Mouse (Mus musculus): ENCODE data around the gene Tpgs1.

The Tpgs1 gene

DNA sequence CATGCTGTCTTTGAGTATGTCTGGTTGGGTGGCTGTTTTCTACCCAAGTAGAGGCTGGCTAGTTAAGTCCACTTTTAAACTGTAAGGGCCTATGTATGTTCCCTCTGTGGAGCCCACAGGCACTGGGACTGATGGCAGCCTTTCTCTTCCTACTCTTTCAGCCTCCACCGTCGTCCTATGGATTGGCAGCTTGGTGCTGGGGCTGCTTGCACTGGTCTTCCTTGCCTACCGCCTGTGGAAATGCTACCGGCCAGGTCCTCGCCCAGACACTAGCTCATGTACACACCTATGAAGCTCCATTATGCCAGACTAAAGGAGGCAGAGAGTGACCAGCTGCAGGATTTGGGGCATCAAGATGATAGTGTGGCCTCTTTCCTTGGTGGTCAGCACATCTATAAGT, 1.1 kb upstream of the Tpgs1 start:
- no peak for DNase-seq (ENCODE audit: low spot score in 2 of 2)

DNA sequence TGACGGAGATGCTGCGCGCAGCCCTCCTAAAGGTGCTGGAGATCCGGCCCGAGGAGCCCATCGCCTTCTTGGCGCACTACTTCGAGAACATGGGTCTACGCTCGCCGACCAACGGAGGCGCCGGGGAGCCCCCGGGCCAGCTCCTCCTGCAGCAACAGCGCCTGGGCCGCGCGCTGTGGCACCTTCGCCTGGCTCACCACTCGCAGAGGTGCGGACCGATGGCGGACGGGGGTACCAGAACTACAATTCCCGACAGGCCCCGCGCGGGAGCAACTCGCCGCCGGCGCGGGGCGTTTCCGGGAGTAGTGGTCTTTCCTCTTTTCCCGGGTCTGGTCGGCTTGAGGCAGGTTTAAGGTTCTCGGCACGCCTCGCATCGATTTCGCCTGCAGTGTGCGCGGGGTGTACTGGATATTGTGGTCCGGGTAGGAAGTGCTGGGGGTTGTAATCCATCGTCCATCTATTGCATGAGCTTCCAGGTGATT, 448 bp downstream of the Tpgs1 start:
- DNase-seq (ENCODE audit: low spot score in 2 of 2): peak; percentile 66 to 86

DNA sequence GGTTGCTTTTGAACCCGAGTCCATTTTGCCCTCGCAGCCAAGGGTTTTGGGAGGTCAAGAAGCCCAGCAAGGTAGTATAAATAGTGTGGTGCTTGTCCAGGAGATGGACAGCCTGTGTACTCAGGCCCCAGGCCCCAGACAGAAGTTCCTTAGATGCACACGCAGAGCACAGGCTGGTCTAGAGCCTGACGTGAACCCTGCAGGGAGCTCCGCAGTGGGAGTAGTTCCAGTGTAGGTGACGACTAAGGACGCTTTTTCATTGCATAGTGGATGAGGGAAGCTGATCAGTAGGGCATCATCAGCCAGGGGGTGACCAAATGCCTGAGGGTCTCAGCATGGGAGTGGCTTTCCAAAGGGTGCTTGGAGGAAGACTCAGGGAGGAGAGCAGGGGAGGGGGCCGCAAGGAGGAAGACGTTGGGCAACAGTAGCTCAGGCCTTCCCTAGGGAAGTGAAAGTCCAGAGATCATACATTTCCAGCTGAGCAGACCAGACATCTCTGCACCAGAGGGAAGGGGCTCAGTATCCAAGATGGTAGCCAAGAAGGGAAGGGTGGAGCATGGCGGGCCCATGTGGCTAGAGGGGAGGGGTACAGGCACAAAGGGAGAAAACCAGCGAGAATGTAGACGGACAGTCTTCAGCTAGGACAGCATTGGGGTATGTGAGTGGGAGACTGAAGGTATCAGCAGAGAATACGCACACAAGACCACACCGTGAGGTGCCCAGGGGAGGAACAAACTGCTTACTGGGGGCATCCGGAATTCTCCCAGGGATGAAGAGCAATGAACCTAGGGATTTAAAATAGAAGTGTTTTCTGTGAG, 1.1 kb downstream of the Tpgs1 start:
- DNase-seq (ENCODE audit: low spot score in 2 of 2): no peak

DNA sequence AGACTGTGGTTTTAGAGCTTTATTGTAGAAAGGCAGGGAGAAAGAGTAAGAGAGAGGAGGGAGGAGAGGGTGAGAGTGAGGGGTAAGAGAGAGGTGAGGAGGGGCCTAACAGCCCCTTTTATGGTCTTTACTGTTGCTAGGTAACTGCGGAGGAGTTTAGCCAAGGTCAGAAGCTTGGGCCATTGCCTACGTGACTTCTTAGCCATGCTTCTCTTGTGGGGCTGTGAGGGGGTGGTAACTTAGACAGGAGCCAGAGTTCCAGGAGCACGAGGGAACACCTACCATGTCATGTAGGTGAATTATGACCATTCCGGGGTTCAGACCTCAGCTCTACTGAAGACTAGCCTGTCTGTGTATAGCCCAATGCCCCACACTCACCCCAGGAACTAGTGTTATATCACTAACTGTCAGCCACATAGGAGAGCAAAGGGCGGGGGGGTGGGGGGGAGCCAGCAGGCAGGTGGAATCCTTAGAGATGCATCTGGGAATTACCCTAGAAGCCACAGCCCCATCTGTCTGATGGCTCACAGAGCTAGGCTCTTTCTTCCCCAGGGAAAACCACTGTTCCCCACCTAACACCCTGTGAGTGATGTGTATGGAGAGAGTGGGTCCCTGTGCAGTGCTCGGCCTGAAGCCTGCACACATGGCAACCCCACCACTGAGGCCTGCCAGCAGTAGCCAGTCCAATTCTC, 2.4 kb downstream of the Tpgs1 start:
- DNase-seq (ENCODE audit: low spot score in 2 of 2): no peak

DNA sequence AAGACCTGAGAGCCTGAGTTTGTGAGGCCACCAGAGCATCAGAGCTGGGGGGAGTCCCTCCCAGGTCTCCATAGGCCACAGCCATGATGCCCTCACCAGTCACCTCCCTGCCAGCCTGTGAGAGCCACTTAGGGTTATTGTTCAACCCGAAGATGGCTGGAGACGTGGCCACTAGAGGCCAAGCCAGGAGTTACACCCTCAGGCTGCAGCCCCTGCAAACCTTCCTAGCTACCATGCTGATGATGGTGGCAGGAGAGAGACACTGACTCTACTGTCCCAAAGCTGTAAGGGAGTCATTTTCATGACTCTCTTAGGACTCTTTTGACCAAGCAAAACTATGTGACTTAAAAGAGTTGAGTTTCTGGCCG, 2.9 kb downstream of the Tpgs1 start:
- no peak for DNase-seq (ENCODE audit: low spot score in 2 of 2)

DNA sequence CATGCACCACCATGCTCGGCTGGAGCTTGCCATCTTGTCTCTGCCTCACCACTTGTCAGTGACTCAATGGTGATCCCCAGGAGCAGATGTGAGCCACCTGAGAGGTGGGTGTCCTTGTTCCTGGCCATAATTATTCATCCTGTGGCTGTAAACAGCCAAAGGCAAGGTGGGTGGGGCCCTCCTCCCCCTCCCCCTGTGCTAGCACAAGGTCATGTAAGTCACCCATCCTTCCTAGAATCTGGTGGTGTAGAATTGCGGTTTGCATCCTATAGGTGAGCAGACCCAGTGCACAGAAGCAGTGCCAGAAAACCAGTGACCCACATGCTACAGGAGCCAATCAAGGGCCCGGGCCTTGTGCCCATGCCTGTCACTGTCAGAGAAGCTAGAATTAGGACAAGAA, 3.9 kb downstream of the Tpgs1 start:
- DNase-seq (ENCODE audit: low spot score in 2 of 2): no peak

DNA sequence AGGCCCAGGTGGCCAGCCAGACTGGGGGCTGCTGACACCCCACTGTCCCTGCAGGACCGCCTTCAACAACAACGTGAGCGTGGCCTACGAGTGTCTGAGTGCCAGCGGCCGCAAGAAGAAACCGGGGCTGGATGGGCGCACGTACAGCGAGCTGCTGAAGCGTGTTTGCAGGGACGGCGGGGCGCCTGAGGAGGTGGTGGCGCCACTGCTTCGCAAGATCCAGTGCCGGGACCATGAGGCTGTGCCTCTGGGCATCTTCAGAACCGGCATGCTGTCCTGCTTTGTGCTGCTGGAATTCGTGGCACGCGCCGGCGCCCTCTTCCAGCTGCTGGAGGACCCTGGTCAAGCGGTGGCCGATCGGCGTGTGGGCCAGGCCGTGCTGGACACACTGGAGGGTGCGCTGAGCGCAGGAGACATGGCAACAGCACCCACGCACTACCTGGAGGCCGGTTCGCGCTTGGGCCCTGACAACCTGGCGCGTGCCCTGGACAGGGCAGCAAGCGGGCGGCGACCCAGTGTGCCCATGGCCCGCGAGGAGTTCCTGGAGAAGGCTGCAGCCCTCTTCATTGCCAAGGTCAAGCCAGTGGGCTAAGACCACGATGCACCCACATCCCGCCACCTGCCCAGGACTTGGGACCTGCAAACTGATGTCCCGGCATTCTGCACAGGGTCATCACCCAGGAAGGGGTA, 6.3 kb downstream of the Tpgs1 start:
- DNase-seq (ENCODE audit: low spot score in 2 of 2): no peak

DNA sequence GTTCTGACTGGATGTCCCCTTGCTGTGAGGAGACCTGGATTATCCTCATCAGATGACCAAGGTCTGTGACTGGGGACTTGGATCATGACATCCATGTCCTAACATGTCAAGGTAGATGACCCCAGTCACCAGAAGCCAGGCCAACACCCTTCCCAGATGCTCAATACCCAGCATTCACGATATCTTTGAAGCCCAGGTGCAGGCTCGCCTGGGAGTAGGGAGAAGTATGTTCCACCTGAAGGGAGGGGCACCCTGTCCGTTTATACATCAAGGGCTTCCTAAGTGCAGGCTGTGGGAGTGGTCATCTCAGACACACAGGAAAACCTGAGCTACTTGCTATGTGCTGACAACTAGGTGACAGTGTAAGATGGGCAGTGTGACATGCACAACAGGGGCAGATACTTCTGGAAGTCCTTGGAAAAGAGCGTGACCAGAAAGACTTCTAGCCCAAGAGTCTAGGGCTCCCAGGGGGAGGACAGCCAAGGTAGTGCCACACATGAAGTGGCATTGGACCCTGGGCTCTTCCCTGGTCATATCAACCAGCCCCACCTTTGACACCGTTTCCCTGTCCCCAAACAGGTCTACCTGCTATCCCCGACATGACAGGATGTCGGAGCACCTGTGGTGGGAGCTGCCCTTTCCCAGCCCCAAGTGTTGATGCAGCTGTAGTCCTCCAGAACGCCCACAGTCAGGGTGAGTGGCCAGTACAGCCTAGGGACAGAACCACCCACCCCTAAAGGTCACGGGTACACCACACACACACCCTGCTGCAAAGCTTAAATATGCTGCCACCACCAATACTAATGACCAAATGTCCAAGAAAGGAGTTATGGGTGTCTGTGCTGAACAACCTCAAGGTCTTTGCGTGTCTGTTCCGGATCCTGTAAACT, 11.7 kb downstream of the Tpgs1 start:
- DNase-seq (ENCODE audit: low spot score in 2 of 2): peak in 1 of 2 experiments; percentile 72

DNA sequence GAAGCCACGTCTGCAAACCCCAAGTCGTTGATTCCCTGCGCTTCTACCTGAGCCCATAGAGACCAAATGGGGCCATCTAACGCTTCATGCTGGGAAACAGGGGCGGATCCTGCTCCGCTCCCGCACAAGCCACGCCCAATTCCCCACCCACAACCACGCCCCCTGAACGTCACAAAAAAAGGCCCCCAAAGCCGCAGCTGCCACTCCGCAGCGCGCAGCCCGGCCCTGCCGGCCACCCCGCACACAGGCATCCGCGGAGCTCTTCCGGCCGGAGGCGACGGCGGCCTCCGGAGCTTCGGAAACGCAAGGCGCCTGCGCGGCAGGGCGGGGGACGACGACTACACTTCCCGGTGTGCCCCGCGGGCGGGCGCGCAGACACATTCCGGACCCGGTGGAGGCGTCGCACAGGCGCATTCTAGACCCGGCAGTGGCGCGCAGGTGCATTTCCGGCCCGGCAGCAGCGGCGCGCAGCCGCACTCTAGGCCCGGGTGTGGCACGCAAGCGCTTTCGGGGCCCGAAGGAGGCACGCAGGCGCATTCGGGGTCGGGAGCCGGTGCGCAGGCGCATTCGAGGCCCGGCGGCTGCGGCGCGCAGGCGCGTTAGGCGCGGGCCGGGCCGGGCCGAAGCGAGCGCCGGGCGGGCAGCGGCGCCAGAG, 12.5 kb downstream of the Tpgs1 start, which contains the start of gene Cdc34:
TSS of gene Cdc34 (plus strand) at position 605 of the 655 bp plus-strand sequence.
- peak; percentile 98 to 100 for DNase-seq (ENCODE audit: low spot score in 2 of 2)

DNA sequence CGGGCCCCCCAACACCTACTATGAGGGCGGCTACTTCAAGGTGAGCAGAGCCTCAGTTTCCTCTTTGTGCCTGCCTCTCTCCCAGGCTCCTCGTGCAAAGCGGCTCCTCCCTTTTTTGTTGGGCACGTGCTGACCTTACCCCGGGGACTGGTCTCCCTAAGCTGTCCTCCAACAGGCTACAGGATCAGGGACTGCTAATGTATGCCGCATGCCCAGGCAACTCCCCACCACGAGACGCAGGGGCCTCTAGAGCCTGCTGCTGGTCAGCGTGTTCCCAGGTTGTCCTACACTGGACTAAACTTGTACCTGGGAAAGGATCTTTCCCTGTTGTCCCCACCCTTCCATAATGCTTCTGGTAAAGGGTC, 13.4 kb downstream of the Tpgs1 start:
- peak; percentile 49 to 75 for DNase-seq (ENCODE audit: low spot score in 2 of 2)

DNA sequence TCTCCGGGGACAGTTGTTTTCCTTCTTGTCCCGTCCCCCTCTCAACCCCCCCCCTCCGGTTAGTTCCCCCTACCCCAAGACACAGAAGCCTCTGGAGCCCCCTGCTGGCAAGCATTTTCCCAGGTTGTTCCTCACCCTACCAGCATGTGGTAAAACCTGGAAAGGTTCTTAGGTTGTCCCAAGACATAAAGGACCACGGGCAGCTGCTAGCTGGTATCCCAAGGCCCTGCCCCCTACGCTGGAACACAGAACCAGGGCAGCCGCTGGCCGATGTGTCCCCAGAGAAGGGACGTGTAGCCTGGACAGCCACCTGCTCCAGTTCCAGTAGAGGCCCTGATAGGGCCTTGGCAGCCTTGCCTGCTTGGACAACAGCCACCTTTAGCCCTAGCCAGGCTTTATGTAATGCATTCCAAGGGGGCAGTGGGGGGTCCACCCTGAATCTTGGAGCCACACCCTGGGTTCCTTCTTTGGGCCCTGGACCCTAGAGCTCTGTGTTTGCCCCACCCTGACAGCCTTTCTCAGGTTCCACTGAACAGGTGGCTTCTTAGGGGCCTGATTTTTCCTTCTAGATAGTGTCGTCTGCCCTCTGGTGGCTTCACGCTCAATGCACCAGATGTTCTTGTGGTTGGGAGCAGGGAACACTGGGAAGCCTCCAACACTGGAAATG, 13.9 kb downstream of the Tpgs1 start:
- DNase-seq (ENCODE audit: low spot score in 2 of 2): peak; percentile 70 to 86

DNA sequence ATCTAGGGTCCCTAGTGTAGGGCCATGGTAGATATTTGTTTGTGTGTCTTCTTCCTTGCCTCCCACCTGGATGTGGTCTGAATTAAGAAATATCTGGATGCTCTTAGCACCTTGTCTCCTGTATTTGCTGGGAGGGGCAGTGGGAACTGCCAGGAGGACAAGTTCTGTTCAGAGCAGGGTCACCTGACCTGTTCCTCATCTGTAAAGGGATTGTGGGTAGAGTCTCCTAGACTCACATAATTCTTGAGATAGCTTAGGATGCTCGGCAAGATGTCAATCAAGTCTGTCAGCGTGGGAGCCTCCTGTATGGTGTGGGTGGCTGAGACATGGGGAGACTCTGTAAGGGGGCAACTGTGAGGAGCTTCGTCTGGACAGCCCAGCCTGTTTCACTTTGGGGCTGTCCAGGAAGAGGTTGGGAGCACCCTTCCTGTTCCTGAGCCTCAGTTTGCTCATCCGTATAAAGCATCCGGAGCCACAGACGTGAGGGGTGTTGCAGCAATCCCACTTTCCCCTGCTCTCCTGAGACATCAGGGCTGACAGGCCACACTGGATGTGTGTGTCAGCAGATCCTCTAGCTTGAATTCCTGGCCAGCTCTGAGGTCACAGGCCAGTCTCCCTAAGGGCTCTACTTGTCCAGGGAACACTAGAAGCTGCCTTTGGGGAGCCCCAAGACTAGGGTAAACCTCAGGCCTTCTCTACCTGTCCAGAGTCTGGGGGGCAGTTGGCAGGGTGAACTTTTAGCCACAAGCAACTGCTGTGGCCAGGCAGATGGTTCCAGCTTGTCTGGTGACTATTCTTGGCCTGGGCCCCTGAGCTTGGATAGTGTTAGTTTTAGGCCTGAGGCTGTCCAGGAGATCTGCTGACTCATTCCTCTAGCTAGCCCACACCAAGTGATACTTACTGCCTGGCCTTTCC, 14.8 kb downstream of the Tpgs1 start:
- no peak for DNase-seq (ENCODE audit: low spot score in 2 of 2)

DNA sequence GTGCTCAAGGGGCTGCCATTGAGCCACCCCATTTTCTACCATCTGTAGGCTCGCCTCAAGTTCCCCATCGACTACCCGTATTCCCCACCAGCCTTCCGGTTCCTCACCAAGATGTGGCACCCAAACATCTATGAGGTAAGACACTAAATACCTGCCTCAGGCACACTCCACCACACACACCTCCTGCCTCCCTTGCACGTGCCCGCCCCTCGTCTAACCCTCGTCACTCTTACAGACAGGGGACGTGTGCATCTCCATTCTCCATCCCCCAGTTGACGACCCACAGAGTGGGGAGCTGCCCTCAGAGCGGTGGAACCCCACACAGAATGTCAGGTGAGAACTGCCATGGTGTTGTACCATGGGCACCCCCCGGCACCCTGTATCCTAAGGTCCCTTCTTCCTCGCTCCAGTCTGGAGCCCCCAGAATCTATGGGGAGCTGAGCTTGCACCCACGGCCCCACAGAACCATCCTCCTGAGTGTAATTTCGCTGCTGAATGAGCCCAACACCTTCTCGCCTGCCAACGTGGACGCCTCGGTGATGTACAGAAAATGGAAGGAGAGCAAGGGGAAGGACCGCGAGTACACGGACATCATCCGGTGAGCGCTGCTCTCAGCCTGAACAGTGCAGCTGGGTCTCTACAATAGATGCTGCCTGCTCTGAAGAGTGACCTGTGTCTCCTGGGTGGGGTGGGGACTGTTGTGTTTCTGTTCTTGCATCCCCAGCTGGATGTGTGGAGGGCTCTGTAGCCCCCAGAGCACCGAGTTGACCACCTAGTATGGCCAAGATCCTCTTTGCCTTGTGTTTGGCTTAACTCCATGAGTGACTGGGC, 15.8 kb downstream of the Tpgs1 start:
- DNase-seq (ENCODE audit: low spot score in 2 of 2): peak in 1 of 2 experiments; percentile 61

DNA sequence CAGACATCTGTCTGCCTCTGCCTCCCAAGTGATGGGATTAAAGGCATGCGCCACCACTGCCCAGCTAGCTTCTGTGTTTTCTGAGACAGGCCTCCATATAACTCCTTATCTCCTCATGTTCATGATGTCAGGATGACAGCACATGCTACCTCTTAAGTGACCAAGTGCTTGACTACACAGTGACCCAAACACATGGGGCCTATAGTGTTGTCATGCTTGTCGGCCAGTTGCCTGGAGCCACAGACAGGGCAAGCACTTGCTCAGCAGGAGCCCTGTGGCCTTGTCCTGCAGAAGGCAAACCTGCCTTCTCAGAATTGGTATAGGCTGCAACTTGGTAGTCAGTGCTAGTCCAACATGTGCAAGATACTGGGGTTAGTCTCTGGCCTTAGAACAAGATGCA, 17.1 kb downstream of the Tpgs1 start:
- no peak for DNase-seq (ENCODE audit: low spot score in 2 of 2)

DNA sequence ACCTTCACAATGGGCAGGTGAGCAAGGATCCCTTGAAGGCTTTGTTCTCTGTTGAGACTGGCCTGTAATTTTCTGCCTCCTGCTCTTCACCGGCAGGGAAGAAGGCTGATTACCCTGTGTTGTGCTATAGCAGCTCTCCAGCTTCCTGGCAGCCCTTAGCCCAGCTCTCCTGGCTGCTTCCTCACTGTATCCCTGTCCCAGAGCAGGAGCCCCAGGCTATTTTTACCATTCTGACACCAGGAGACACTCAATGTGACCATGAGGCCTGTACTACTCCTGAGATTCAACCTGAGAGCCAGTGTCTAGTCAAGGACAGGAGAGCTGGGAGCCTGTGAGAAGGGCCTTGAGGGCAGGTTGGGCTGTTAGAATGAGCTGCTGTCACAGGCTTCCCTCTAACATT, 17.5 kb downstream of the Tpgs1 start:
- no peak for DNase-seq (ENCODE audit: low spot score in 2 of 2)

DNA sequence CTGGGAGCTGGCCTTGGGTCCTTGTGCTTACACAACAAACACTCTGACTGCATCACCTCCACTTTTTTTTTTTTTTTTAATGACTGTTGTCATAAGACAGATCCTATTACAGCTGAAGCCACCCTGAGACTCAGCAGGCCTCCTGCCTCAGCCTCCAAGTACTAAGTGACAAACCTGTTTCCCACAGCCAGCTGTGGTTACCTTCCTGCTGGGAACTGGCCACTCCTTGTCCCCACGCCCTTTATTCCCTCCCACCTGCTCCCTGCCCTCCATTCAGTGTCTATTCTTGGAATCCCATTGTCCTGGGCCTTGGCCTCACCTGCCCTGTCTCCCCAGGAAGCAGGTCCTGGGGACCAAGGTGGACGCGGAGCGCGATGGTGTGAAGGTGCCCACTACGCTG, 18.3 kb downstream of the Tpgs1 start:
- no peak for DNase-seq (ENCODE audit: low spot score in 2 of 2)

DNA sequence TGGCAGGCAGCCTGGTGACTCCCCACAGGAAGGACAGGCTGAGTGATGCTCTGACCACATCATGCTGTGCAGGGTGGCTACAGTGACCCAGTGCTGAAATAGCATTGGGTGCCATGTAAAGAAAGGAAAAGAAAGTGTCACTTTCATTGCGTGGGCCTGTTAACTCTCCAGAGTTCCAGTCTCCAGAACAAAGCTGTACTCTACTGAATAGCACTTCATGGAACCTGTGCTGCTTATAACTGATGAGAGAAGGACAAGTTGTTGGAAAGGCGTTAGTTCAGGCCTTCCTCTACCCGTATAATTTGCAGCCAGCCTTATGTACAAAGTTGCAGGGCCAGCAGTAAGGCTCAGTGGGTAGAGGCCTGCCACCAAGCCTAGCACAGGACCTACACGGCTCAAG, 19.6 kb downstream of the Tpgs1 start, which contains the start of gene Gzmm:
TSS of gene Gzmm (plus strand) at position 301 of the 400 bp plus-strand sequence.
- no peak for DNase-seq (ENCODE audit: low spot score in 2 of 2)

DNA sequence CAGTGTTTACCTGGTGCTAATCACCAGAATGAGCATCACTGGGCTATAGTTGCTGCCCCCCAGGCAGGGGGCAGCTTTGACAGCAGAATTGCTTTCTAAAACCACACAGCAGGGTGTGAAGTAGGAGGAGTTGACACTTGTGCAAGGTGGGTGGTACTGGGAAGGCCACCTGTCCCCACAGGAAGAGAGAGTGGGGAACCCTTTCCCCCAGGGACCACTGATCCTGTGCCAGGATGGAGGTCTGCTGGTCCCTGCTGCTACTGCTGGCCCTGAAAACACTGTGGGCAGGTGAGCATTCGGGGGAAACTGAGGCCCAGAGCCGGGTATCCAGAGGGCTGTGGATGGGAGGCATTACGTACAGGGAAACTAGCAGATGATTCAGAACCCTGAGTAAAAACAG, 20.0 kb downstream of the Tpgs1 start:
- DNase-seq (ENCODE audit: low spot score in 2 of 2): peak in 1 of 2 experiments; percentile 62
